Mouse (Mus musculus): ENCODE results near the gene Cpeb3. TPM values are rescaled to one million over a fixed set of nuclear protein-coding genes. Genes with fewer than 3 reads are reported as not detected.

Cpeb3 gene
- polyA plus RNA-seq, 1 experiment from 2014 or later = 8.2 TPM

DNA sequence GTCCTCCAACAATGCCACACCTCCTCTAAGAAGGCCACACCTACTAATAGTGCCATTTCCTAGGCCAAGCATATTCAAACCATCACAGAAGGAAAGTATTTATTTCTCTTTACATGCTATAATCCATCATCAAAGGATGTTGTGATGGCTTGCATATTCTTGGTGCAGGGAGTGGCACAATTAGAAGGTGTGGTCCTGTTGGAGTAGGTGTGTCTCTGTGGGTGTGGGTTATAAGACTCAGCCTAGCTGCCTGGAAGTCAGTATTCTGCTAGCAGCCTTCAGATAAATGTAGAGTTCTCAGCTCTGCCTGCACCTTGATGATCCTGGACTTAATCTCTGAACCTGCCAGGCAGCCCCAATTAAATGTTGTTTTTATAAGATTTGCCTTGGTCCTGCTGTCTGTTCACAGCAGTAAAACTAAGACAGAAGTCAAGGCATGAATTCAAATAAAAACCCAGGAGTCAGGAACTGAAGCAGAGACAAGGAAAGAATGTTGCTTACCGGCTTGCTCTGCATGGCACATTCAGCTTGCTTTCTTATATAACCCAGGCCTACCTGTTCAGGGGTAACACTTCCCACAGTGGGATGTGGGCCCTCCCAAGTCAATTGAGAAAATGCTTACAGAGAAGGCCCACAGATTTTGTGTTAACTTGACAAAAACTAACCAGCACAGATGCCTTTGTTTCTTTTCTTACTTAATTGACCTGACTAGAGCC is 10.1 kb downstream of the Cpeb3 start:
- peaks cover 7% of the 10 kb centered on the region; the same call in 1 of the 2 replicates for H3K4me1 ChIP-seq (ENCODE audit: control insufficient read depth, insufficient read depth, low read length)
- ATAC-seq (replicated peaks; ENCODE audit: extremely low read depth, insufficient read depth, low FRiP score) = no peak
- H3K36me3 ChIP-seq (ENCODE audit: control insufficient read depth, insufficient read depth) = no peaks in the 10 kb centered on the region
- H3K4me3 ChIP-seq (ENCODE audit: low read length) = no peak overlapping the region
- H3K27me3 ChIP-seq (ENCODE audit: control insufficient read depth, insufficient read depth, low read length) = no peaks in the 10 kb centered on the region
- H3K9ac ChIP-seq (ENCODE audit: low read length) = no peak overlapping the region
- no peak overlapping the region for H3K4me2 ChIP-seq (ENCODE audit: low read depth, low read length)
- H3K27ac ChIP-seq (ENCODE audit: low read length) = no peak overlapping the region
- WGBS = 51% methylated on average over 1 of the region's 1 CpGs
- H3K9me3 ChIP-seq (replicated peaks; ENCODE audit: control insufficient read depth, low read length) = no peaks in the 10 kb centered on the region

DNA sequence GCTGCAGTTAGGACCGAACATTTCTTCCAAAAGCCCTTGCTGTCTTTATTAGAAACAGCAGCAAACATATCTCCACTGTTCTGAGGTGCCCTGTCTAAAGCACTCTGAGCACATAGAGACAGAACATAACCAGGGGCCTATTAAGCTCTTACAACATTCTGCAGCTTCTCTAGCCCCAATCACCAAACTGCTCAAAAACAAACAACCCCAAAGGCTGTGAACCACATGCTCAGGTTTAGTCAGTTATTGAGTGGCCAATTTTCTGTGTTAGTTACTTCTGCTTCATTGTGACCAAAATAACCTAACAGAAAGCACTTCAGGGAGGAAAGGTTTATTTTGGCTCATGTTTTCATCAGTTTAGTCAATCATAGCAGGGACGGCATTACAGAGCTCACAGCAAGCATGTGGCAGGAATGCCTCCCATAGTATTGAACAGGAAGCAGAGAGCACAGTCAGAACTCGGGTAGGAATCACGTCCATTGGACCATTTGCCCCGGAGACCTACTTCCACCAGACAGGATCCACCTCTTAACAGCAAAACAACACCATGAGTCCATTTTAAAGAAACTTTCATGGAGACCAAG is 15.8 kb downstream of the Cpeb3 start:
- no peaks in the 10 kb centered on the region for H3K27me3 ChIP-seq (ENCODE audit: control insufficient read depth, insufficient read depth, low read length)
- H3K9ac ChIP-seq (ENCODE audit: low read length) = no peak overlapping the region
- H3K9me3 ChIP-seq (replicated peaks; ENCODE audit: control insufficient read depth, low read length) = no peaks in the 10 kb centered on the region
- H3K4me3 ChIP-seq (ENCODE audit: low read length) = no peak overlapping the region
- 0 out of 2 replicates have a peak, but pooled peaks cover 7% of the 10 kb centered on the region for H3K4me1 ChIP-seq (ENCODE audit: control insufficient read depth, insufficient read depth, low read length)
- H3K36me3 ChIP-seq (ENCODE audit: control insufficient read depth, insufficient read depth) = no peaks in the 10 kb centered on the region
- ATAC-seq (replicated peaks; ENCODE audit: extremely low read depth, insufficient read depth, low FRiP score) = no peak; the same call in 1 of the 2 replicates
- WGBS = 41% methylated on average over 5 of the region's 5 CpGs
- peak overlapping the region; percentile 47 for H3K27ac ChIP-seq (ENCODE audit: low read length)
- no peak overlapping the region for H3K4me2 ChIP-seq (ENCODE audit: low read depth, low read length)

GRCm38 (mm10) chr19:37188366-37188948 is 19.9 kb downstream of the Cpeb3 start:
- no peak for ATAC-seq (replicated peaks; ENCODE audit: extremely low read depth, insufficient read depth, low FRiP score)
- Histone ChIP-seq H3K27me3 (ENCODE audit: control insufficient read depth, insufficient read depth, low read length) (no peaks in the 10 kb centered on the region), H3K4me1 (ENCODE audit: control insufficient read depth, insufficient read depth, low read length) (0 out of 2 replicates have a peak, but pooled peaks cover 7% of the 10 kb centered on the region), H3K9me3 (replicated peaks; ENCODE audit: control insufficient read depth, low read length) (no peaks in the 10 kb centered on the region), H3K36me3 (ENCODE audit: control insufficient read depth, insufficient read depth) (no peaks in the 10 kb centered on the region), H3K4me2 (ENCODE audit: low read depth, low read length) (no peak overlapping the region), H3K27ac (ENCODE audit: low read length) (no peak overlapping the region), H3K9ac (ENCODE audit: low read length) (no peak overlapping the region), H3K4me3 (ENCODE audit: low read length) (no peak overlapping the region)
- WGBS = 48% methylated on average over 4 of the region's 4 CpGs

GRCm38 (mm10) chr19:37177819-37178708 is 30.3 kb downstream of the Cpeb3 start:
- 13% methylated on average over 17 of the region's 17 CpGs for WGBS
- ATAC-seq (replicated peaks; ENCODE audit: extremely low read depth, insufficient read depth, low FRiP score) = no peak
- peak overlapping the region; percentile 52 for H3K27ac ChIP-seq (ENCODE audit: low read length)
- H3K4me2 ChIP-seq (ENCODE audit: low read depth, low read length) = peak overlapping the region; percentile 59
- 0 out of 2 replicates have a peak, but pooled peaks cover 2% of the 10 kb centered on the region for H3K27me3 ChIP-seq (ENCODE audit: control insufficient read depth, insufficient read depth, low read length)
- no peaks in the 10 kb centered on the region for H3K9me3 ChIP-seq (replicated peaks; ENCODE audit: control insufficient read depth, low read length)
- peak overlapping the region; percentile 63 for H3K9ac ChIP-seq (ENCODE audit: low read length)
- no peaks in the 10 kb centered on the region for H3K36me3 ChIP-seq (ENCODE audit: control insufficient read depth, insufficient read depth)
- H3K4me3 ChIP-seq (ENCODE audit: low read length) = peak overlapping the region; percentile 55
- peaks cover 11% of the 10 kb centered on the region for H3K4me1 ChIP-seq (ENCODE audit: control insufficient read depth, insufficient read depth, low read length)

- H3K27me3 ChIP-seq (ENCODE audit: control insufficient read depth, insufficient read depth, low read length) = 0 out of 2 replicates have a peak, but pooled peaks cover 2% of the 10 kb centered on the region
- peak overlapping the region; percentile 43; the same call in 1 of the 2 replicates for H3K4me2 ChIP-seq (ENCODE audit: low read depth, low read length)
- H3K27ac ChIP-seq (ENCODE audit: low read length) = peak overlapping the region; percentile 89
- 22% methylated on average over 4 of the region's 4 CpGs for WGBS
- no peak for ATAC-seq (replicated peaks; ENCODE audit: extremely low read depth, insufficient read depth, low FRiP score)
- H3K36me3 ChIP-seq (ENCODE audit: control insufficient read depth, insufficient read depth) = no peaks in the 10 kb centered on the region
- H3K4me1 ChIP-seq (ENCODE audit: control insufficient read depth, insufficient read depth, low read length) = peaks cover 11% of the 10 kb centered on the region
- peak overlapping the region; percentile 45 for H3K4me3 ChIP-seq (ENCODE audit: low read length)
- no peaks in the 10 kb centered on the region for H3K9me3 ChIP-seq (replicated peaks; ENCODE audit: control insufficient read depth, low read length)
- H3K9ac ChIP-seq (ENCODE audit: low read length) = peak overlapping the region; percentile 54
Observed at GRCm38 (mm10) chr19:37176879-37177462, 31.4 kb downstream of the Cpeb3 start.

DNA sequence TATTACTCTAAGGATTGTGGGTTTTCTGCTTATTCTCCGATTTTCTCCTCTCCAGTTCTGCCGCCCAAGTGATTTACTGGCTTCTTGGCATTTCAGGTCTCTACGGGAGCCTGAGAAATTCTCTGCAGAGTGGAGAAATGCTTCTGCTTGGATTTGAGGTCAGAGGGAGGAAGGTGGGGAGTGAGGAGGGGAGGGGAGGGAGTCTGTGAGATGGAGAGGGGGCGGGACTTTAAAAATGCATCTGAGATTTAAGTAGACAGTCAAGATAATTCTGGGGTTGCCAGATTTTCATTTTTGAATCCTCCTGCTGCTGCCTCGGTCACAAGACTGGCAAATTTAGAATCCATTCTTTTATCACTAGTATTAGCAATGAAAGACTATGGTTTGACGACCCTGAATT is 32.5 kb downstream of the Cpeb3 start:
- ATAC-seq (replicated peaks; ENCODE audit: extremely low read depth, insufficient read depth, low FRiP score) = no peak
- Histone ChIP-seq H3K27me3 (ENCODE audit: control insufficient read depth, insufficient read depth, low read length) (0 out of 2 replicates have a peak, but pooled peaks cover 2% of the 10 kb centered on the region), H3K4me2 (ENCODE audit: low read depth, low read length) (peak overlapping the region; percentile 88), H3K9ac (ENCODE audit: low read length) (peak overlapping the region; percentile 97), H3K4me3 (ENCODE audit: low read length) (peak overlapping the region; percentile 85), H3K4me1 (ENCODE audit: control insufficient read depth, insufficient read depth, low read length) (peaks cover 13% of the 10 kb centered on the region), H3K27ac (ENCODE audit: low read length) (peak overlapping the region; percentile 97), H3K36me3 (ENCODE audit: control insufficient read depth, insufficient read depth) (peaks cover under 1% of the 10 kb centered on the region; the same call in 1 of the 2 replicates), H3K9me3 (replicated peaks; ENCODE audit: control insufficient read depth, low read length) (no peaks in the 10 kb centered on the region)
- WGBS = 6% methylated on average over 6 of the region's 6 CpGs

DNA sequence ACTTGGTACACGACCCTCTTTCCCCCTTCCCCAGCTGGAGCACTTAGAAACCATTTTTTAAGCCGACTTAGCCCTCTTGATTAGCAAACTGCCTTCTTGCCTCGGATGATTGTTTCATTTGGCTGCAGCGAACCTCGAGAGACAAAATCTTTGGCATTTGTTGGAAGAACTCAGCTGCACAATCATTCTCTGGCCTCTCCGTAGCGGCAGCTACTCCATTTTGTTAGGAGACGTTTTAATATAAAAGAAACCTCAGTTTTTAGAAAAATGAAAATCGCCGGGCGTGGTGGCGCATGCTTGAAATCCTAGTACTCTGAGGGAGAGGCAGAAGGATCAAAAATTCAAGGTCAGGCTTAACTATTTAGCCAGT is 33.0 kb downstream of the Cpeb3 start:
- Histone ChIP-seq H3K4me2 (ENCODE audit: low read depth, low read length) (peak overlapping the region; percentile 88), H3K27me3 (ENCODE audit: control insufficient read depth, insufficient read depth, low read length) (0 out of 2 replicates have a peak, but pooled peaks cover 2% of the 10 kb centered on the region), H3K4me1 (ENCODE audit: control insufficient read depth, insufficient read depth, low read length) (peaks cover 13% of the 10 kb centered on the region), H3K4me3 (ENCODE audit: low read length) (peak overlapping the region; percentile 85), H3K9me3 (replicated peaks; ENCODE audit: control insufficient read depth, low read length) (no peaks in the 10 kb centered on the region), H3K36me3 (ENCODE audit: control insufficient read depth, insufficient read depth) (peaks cover 4% of the 10 kb centered on the region), H3K9ac (ENCODE audit: low read length) (peak overlapping the region; percentile 97), H3K27ac (ENCODE audit: low read length) (peak overlapping the region; percentile 97)
- WGBS = 1% methylated on average over 12 of the region's 12 CpGs
- ATAC-seq (replicated peaks; ENCODE audit: extremely low read depth, insufficient read depth, low FRiP score) = no peak

DNA sequence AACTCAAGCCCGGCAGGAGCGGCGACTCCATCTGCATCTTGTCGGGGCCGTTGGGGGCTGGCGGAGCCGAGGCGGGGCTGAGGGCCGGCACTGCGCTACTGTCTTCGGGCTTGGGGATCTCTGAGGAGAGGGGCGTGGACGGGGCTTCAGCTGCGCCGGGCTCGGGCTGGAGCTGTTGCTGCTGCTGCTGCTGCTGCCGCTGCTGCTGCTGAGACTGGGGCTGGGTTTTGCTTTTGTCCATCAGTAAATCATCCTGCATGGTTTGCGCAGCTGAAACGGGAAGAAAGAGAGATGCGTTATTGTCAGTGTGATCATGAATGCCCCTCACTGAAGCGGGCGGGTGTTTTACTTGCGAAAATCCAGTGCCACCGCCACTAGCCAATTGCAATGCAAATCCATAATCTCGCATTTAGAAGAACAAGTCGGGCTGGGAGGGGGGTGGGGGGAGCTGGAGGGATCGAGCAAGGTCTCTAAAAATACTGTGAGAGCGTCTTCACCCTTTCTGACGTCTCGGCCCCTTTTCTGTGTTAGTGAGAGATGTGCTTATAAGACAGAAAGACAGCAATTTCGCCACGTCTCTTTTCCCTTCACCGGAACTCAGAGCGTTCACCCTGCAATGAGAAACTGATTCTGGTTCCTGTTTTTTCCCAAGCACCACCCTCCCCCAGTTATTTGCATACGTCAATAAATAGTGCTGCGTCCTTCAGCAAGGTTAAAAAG is 33.5 kb downstream of the Cpeb3 start:
- under 1% methylated on average over 36 of the region's 36 CpGs for WGBS
- peak; percentile 63 for ATAC-seq (replicated peaks; ENCODE audit: extremely low read depth, insufficient read depth, low FRiP score)
- Histone ChIP-seq H3K9ac (ENCODE audit: low read length) (peak overlapping the region; percentile 97), H3K27ac (ENCODE audit: low read length) (peak overlapping the region; percentile 97), H3K4me3 (ENCODE audit: low read length) (peak overlapping the region; percentile 85), H3K4me1 (ENCODE audit: control insufficient read depth, insufficient read depth, low read length) (peaks cover 13% of the 10 kb centered on the region), H3K36me3 (ENCODE audit: control insufficient read depth, insufficient read depth) (peaks cover 4% of the 10 kb centered on the region), H3K27me3 (ENCODE audit: control insufficient read depth, insufficient read depth, low read length) (0 out of 2 replicates have a peak, but pooled peaks cover 2% of the 10 kb centered on the region), H3K4me2 (ENCODE audit: low read depth, low read length) (peak overlapping the region; percentile 88), H3K9me3 (replicated peaks; ENCODE audit: control insufficient read depth, low read length) (no peaks in the 10 kb centered on the region)

Data from heart, embryonic 16.5 days (tissue).